Mouse (Mus musculus) midbrain, embryonic 10.5 days (tissue): Measurements from ENCODE around the gene 1700023F06Rik. TPM values are rescaled to one million over a fixed set of nuclear protein-coding genes. Genes with fewer than 3 reads are reported as not detected.

ENCODE experiments used
- DNase-seq: peaks from one replicate; pipeline ENCODE4 v3.0.0-alpha.2; 2017; ENCODE audit warnings: low spot score
- H3K27ac ChIP-seq: fragments of 300-500 bp; sonication (generic); replicated peaks from 2 replicates; pipeline ENCODE4 v1.5.1; 2016; ENCODE audit warnings: mild to moderate bottlenecking
- H3K27me3 ChIP-seq: fragments of 300-500 bp; sonication (generic); 2 replicates; pipeline ENCODE4 v1.6.1; 2016; ENCODE audit warnings: low read depth, mild to moderate bottlenecking; ENCODE audit not compliant: poor library complexity, severe bottlenecking
- H3K36me3 ChIP-seq: fragments of 300-500 bp; sonication (generic); 2 replicates; pipeline ENCODE4 v1.6.1; 2016; ENCODE audit warnings: mild to moderate bottlenecking, moderate library complexity
- H3K4me1 ChIP-seq: fragments of 300-500 bp; sonication (generic); 2 replicates; pipeline ENCODE4 v1.6.1; 2016
- H3K4me3 ChIP-seq: fragments of 300-500 bp; sonication (generic); 2 replicates; pipeline ENCODE4 v1.5.1; 2016; ENCODE audit warnings: mild to moderate bottlenecking, moderate library complexity
- H3K9me3 ChIP-seq: fragments of 300-500 bp; sonication (generic); replicated peaks from 2 replicates; pipeline ENCODE4 v1.6.1; 2016; ENCODE audit warnings: mild to moderate bottlenecking
- WGBS: fragments of 180-500 bp; shearing (Covaris S2); methylation state at CpG from one replicate; pipeline ENCODE4 v1.1.7; 2016; 5-methylcytosine and 5-hydroxymethylcytosine counted together
- polyA plus RNA-seq: library from polyadenylated mRNA; unstranded; fragments of >200 nt; fragmentation: Nextera tagmentation; extraction: Ambion mirVana; gene quantifications from 2 replicates; pipeline ENCODE4 v1.2.1, GENCODE M21; 2016

1700023F06Rik gene
- polyA plus RNA-seq, 1 experiment from 2014 or later: 0.10 TPM

DNA sequence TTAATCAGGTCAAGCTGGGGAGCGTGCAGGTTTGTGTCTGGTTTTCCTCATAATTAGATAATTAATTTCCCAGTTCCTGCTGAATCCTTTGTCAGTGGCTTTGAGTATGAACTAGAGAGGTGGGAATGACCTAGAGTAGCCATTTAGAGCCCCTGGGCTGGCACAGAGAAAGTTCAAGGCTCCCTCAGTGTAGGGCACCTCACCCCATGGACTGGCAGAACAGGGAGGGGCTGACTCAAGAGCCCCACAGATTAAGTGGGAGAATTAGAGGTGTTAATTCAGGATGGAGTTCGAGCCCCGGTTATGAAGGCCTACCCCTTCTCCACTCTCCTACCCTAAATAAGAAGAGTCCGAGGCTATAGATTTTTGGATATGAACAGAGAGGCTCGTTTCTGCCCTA, 38.7 kb downstream of the 1700023F06Rik start:
- Histone ChIP-seq H3K27me3 (peaks cover 58% of the 10 kb centered on the region), H3K9me3 (no peaks in the 10 kb centered on the region), H3K36me3 (no peaks in the 10 kb centered on the region), H3K4me3 (no peak overlapping the region), H3K4me1 (peaks cover 16% of the 10 kb centered on the region), H3K27ac (no peak overlapping the region)
- DNase-seq: no peak
- WGBS: 84% methylated on average over 5 of the region's 5 CpGs

DNA sequence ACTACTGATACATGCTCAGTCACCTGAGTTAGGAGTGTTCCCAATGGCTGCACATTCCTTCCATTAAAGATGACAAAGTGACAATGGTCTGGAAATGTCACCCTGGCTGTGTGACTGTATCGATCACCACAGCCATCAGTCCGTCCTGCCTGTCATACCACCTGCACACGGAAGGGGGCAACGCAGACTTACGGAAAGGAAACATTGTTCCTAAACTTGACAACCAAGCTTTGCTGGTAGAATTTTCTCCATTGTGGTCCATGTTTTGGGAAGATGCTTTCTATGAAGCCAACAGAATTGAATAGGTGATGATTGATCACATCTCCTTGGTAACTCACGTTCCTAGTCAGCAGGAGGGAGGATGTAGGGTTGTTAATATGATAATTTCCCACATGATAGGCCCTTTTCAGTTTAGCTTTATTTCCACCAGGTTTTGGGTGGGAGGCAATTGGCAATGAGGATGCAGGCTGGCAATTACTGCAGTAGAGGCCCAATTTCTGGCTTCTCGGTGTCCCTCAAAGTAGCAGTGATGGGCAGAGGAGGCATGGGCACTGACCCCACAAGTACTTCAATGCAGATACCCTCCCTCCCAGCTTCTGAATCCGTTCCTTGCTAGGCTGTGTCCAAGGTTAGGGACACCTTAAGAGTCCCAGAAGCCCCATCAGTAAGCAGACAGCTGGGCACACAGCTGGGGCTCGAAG, 39.5 kb downstream of the 1700023F06Rik start:
- peak; percentile 59 for DNase-seq
- Histone ChIP-seq H3K27me3 (peaks cover 51% of the 10 kb centered on the region), H3K4me3 (no peak overlapping the region), H3K27ac (no peak overlapping the region), H3K4me1 (peaks cover 16% of the 10 kb centered on the region), H3K9me3 (no peaks in the 10 kb centered on the region), H3K36me3 (no peaks in the 10 kb centered on the region)
- 33% methylated on average over 9 of the region's 9 CpGs for WGBS

DNA sequence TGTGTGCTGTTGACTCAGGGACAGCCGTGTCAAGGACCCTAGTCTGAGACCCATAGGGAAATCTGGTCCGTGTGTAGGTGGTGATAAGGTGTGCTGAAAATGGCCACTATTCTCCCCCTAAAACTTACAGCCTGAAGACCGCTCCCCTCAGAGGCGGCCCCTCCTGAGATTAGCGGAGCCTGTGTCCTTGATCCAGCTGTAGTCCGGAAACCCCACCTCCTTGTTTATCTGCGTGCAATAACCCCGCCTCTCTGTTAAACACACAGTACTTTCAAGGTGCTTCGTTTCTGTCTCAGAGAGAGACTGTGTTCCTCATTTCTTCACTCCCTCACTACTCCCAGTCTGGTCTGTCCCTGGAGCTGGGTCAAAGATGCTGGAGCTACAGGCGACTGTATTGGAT, 44.0 kb downstream of the 1700023F06Rik start:
- Histone ChIP-seq H3K36me3 (no peaks in the 10 kb centered on the region), H3K4me1 (no peaks in the 10 kb centered on the region), H3K4me3 (no peak overlapping the region), H3K27me3 (peaks cover 7% of the 10 kb centered on the region), H3K9me3 (no peaks in the 10 kb centered on the region), H3K27ac (no peak overlapping the region)
- no peak for DNase-seq
- 29% methylated on average over 10 of the region's 10 CpGs for WGBS

DNA sequence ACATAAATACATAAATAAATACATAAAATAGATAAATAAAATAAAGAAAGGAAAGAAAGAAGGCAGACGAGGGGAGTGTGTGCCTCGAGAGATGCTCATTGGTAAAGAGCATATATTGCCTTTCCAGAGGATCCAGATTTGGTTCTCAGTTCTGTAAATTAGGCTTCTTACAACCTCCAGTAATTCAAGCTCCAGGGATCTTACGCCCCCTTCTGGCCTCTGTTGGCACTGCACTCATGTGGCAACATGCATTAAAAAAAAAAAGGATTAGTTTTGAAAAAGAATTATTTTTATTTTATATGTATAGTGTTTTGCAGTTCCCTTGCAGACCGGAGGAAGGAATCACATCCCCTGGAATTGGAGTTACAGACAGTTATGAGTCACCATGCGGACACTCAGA, 46.2 kb downstream of the 1700023F06Rik start:
- WGBS: 88% methylated on average over 5 of the region's 5 CpGs
- DNase-seq: no peak
- no peaks in the 10 kb centered on the region; the same call in 1 of the 2 replicates for H3K27me3 ChIP-seq

DNA sequence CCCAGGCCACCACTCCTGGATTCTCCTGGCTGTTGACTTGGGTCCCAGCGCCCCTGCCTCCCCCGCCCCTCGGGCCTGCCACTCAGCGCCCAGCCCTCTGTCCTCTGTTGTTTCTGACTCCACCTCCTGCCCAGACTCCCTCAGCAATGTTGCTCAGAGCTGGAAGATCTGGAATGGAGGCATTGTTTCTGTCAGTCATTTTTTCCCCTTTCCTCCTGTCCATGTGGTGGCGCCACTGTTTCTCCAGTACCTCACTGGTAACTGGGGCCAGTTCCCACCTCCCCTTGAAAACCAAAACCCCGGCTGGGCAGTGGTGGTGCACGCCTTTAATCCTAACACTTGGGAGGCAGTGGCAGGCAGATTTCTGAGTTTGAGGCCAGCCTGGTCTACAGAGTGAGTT, 46.9 kb downstream of the 1700023F06Rik start:
- 78% methylated on average over 7 of the region's 7 CpGs for WGBS
- Histone ChIP-seq H3K27me3 (no peaks in the 10 kb centered on the region; the same call in 1 of the 2 replicates), H3K4me3 (no peak overlapping the region), H3K36me3 (no peaks in the 10 kb centered on the region), H3K4me1 (peaks cover 11% of the 10 kb centered on the region), H3K27ac (no peak overlapping the region), H3K9me3 (no peaks in the 10 kb centered on the region)
- DNase-seq: no peak

More for the DNA sequence above, 46.2 kb downstream of the 1700023F06Rik start:
- Histone ChIP-seq H3K9me3 (no peaks in the 10 kb centered on the region), H3K4me3 (no peak overlapping the region), H3K4me1 (peaks cover 11% of the 10 kb centered on the region), H3K36me3 (no peaks in the 10 kb centered on the region), H3K27ac (no peak overlapping the region)

DNA sequence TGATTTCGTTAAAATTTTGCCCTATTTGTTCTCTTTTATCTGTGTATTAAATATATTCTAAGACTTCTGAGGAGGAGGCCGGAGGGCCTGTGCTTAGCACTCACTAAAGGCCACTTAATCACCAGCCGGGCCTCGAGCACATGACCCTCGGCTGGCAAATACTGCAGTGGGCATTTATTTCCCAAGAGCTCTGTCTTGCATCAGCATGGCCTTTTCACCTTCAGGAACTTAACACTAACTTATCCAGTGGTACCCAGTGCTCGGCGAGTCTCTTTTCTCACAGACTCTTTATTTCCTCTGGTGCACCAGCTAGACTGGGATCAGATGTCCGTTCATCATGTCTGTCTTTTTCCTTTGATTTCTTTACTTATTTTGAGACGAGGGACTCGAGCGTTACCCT, 47.6 kb downstream of the 1700023F06Rik start:
- 92% methylated on average over 11 of the region's 11 CpGs for WGBS
- no peak overlapping the region for H3K4me3 ChIP-seq

DNA sequence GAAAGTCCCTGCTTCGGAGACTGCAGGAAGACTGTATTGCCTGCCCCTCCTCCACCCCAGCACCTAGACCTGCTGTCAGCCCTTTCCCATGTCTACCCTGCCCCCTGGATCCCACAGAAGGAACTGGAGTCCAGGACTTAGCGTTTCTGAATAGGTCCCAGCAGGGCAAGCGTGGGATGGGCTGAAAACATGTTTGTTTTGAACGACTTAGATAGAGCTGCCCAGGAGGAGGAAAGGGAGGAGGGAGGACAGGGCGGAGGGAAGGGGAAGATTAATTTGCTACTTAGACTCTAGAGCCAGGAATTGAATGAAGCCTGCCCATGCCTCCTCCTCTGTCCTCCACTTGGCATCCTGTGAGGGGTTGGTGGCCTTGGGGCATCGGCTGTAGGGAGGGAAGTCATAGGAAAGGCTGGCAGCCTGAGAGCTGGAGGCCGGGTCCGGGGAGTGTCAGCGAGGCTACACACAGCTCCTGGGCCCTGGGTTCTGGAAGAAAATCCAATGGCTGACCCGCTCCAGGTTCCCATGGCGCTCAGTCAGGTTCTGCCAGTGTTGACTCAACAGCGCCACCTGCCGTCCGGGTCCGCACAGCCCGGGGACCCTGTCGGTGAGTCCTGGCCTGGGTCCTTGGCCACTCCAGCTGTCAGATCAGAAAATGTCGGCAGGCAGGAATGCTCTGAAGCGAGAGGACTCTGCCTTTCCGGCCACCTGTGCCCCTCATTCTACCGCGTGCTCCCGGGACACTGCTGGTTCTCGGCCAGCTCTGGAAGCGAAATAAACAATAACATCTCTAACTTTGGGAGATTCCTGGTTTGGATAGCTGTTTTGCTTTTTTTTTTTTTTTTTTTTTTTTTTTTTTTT, 49.5 kb downstream of the 1700023F06Rik start:
- Histone ChIP-seq H3K4me3 (peak overlapping the region; percentile 37), H3K9me3 (no peaks in the 10 kb centered on the region), H3K27me3 (no peaks in the 10 kb centered on the region; the same call in 1 of the 2 replicates), H3K36me3 (no peaks in the 10 kb centered on the region), H3K27ac (peak overlapping the region; percentile 46; the same call in 1 of the 2 replicates), H3K4me1 (peaks cover 11% of the 10 kb centered on the region)
- DNase-seq: peak; percentile 95
- 1% methylated on average over 25 of the region's 25 CpGs for WGBS

More for the DNA sequence above, 47.6 kb downstream of the 1700023F06Rik start:
- Histone ChIP-seq H3K4me1 (peaks cover 11% of the 10 kb centered on the region), H3K27me3 (no peaks in the 10 kb centered on the region; the same call in 1 of the 2 replicates), H3K9me3 (no peaks in the 10 kb centered on the region), H3K27ac (no peak overlapping the region), H3K36me3 (no peaks in the 10 kb centered on the region)
- no peak for DNase-seq

DNA sequence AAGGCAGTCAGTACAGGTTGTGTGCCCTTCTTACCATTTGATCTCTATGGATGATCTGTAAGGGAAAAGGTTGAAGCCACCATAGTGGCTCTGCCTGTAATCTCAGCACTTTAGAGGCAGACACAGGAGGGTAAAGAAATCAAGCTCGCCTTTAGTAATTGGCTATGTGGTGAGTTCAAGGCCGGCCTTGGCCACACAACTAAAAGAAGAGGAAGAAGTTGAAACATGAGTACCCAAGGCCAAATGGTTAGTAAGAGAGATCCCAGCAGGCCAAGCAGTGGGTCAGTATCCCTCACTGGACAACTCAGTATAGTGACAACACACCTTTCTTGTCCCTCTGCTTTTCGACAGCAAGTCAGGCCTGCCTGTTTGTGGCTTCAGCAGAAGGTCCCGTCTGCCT, 58.6 kb downstream of the 1700023F06Rik start:
- H3K27ac ChIP-seq: 0 out of 2 replicates have a peak overlapping the region, but pooled peaks have one; percentile 0
- peaks cover 7% of the 10 kb centered on the region for H3K4me1 ChIP-seq
- no peaks in the 10 kb centered on the region for H3K27me3 ChIP-seq
- 90% methylated on average over 4 of the region's 4 CpGs for WGBS
- no peaks in the 10 kb centered on the region for H3K36me3 ChIP-seq
- no peak for DNase-seq
- no peak overlapping the region for H3K4me3 ChIP-seq
- H3K9me3 ChIP-seq: no peaks in the 10 kb centered on the region

Other genes starting within 250 kb of the 1700023F06Rik start
- 57.3 and 61.8 TPM in 2 replicates for gene Nmt1, start 180.4 kb downstream of the 1700023F06Rik start, polyA plus RNA-seq
- gene Dcakd, start 180.2 kb downstream of the 1700023F06Rik start, polyA plus RNA-seq: 265 and 287 TPM in 2 replicates
- 1.4 TPM in 2 replicates for gene Plcd3, start 106.9 kb downstream of the 1700023F06Rik start, polyA plus RNA-seq
- gene Acbd4, start 106.9 kb downstream of the 1700023F06Rik start, polyA plus RNA-seq: 10.7 and 12.5 TPM in 2 replicates
- gene Hexim1, start 92.3 kb downstream of the 1700023F06Rik start, polyA plus RNA-seq: 2.3 and 2.7 TPM in 2 replicates
- gene Hexim2, start 76.1 kb downstream of the 1700023F06Rik start, polyA plus RNA-seq: 7.8 and 8.2 TPM in 2 replicates
- 1.1 and 1.2 TPM in 2 replicates for gene Fmnl1, start 37.5 kb downstream of the 1700023F06Rik start, polyA plus RNA-seq
- gene Spata32, start 9.9 kb upstream of the 1700023F06Rik start, polyA plus RNA-seq: not detected in 2 replicates
- gene Map3k14, start 58.9 kb upstream of the 1700023F06Rik start, polyA plus RNA-seq: 4.4 and 5.4 TPM in 2 replicates
- 3.8 and 4.1 TPM in 2 replicates for gene Arhgap27, start 155.1 kb upstream of the 1700023F06Rik start, polyA plus RNA-seq
- 8.0 and 8.5 TPM in 2 replicates for gene Plekhm1, start 204.1 kb upstream of the 1700023F06Rik start, polyA plus RNA-seq